Mouse (Mus musculus): Measurements from ENCODE around the gene Taf6l. TPM values are rescaled to one million over a fixed set of nuclear protein-coding genes. Genes with fewer than 3 reads are reported as not detected.

Gene Taf6l
- total and polyA plus RNA-seq, 3 experiments = 20.4 to 25.7 (median 25.5) TPM

DNA sequence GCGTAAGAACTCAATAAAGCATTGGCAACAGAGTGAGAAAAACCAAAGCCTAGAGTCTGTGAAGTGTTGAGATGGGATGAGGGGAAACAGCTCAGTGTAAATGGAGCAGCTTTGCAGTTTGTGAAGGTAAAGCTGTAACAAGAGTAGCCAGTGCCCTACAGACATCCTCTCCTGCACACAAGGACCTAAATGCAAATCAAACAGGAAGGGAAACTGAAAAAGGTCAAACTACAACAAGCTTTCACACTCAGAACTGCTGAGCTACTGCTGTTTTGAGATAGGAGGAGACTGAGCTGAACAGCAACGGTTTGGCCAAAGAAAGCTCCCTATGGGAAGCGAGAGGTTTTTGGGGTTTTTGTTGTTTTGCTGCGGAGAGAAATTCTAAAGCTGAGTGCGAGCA is 20.6 kb upstream of the Taf6l start (continued):
- TF ChIP-seq POLR2AphosphoS2 (IDR thresholded peaks at IDR 0.05; ENCODE audit: low read depth, low read length) (peak; percentile 46; the same call in 1 of the 2 replicates), SMC3 (IDR thresholded peaks at IDR 0.05; ENCODE audit: low read depth, low read length) (no peak; the same call in 1 of the 2 replicates), JUND (conservative IDR thresholded peaks at IDR 0.05; ENCODE audit: low read depth, low read length) (no peak), BHLHE40 (IDR thresholded peaks at IDR 0.05; ENCODE audit: low read depth, low read length) (peak; percentile 39; the same call in 1 of the 2 replicates), ZC3H11A (IDR thresholded peaks at IDR 0.05; ENCODE audit: low read depth, low read length) (no peak), TBP (conservative IDR thresholded peaks at IDR 0.05; ENCODE audit: low read depth, low read length) (no peak), EP300 (IDR thresholded peaks at IDR 0.05; ENCODE audit: low read length) (peak; percentile 86), E2F4 (IDR thresholded peaks at IDR 0.05; ENCODE audit: insufficient replicate concordance, low read depth, low read length) (no peak), MEF2A (IDR thresholded peaks at IDR 0.05; ENCODE audit: borderline replicate concordance, low read depth, low read length) (peak; percentile 38; the same call in 1 of the 2 replicates), MAZ (IDR thresholded peaks at IDR 0.05; ENCODE audit: low read depth, low read length) (no peak), NELFE (IDR thresholded peaks at IDR 0.05; ENCODE audit: low read depth, low read length) (no peak), POLR2A (IDR thresholded peaks at IDR 0.05; ENCODE audit: low read depth, low read length) (peak; percentile 47; the same call in 1 of the 2 replicates), UBTF (IDR thresholded peaks at IDR 0.05; ENCODE audit: low read depth, low read length) (no peak)

DNA sequence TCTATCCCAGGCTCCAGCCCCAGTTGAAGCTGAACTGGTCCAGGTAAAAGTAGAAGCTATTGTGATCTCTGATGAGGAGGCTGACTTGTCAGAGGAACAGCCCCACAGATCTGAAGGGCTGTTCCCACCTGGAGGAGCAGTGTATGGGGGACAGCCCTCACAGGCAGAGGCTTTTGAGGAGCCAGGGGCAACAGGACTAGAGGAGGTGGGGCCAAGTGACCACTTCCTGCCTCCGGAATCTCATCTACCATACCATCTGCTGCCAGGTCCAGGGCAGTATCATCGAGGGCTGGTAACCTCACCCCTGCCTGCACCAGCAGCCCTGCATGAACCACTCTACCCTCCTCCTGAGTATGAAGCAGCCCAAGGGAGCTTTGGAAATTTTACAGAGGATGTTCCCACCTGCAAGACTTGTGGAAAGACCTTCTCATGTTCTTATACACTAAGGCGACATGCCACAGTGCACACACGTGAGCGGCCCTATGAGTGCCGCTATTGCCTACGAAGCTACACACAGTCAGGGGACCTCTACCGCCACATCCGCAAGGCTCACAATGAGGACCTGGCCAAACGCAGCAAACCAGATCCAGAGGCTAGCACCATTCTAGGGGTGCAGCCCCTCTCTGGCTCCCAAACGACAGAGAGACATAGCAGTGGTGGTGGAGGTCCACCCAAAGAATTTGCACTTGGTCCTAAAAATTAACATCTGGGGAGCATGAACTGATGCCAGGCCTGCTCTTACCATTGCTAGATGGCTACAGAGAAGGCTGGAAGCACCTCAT is 17.9 kb upstream of the Taf6l start:
- in situ Hi-C loops (cut with MboI; ENCODE audit: low pct_ligation_motif_present, low pct_unique_long_range_greater_than_20kb, low sequenced_read_pairs) = no loop called here
- H3K27me3 ChIP-seq (replicated peaks) = no peaks in the 10 kb centered on the region
- peaks cover 12 to 33% of the 10 kb centered on the region in 2 experiments for H3K36me3 ChIP-seq (replicated peaks in 1 of 2; ENCODE audit: control insufficient read depth in 1 of 2, insufficient read depth in 1 of 2, low read length in 1 of 2)
- H3K27ac ChIP-seq (ENCODE audit: insufficient read depth, low read depth) = no peak overlapping the region
- no peak overlapping the region for H3K4me3 ChIP-seq (replicated peaks in 1 of 3; ENCODE audit: low read depth in 2 of 3, low read length in 2 of 3, poor library complexity in 1 of 3)
- TF ChIP-seq MXI1 (IDR thresholded peaks at IDR 0.05; ENCODE audit: low read depth, low read length) (no peak), MAX (IDR thresholded peaks at IDR 0.05; ENCODE audit: low read length) (no peak), NRF1 (IDR thresholded peaks at IDR 0.05; ENCODE audit: low read depth, low read length) (no peak), ETS1 (conservative IDR thresholded peaks at IDR 0.05; ENCODE audit: low read depth, low read length) (no peak), E2F4 (IDR thresholded peaks at IDR 0.05; ENCODE audit: insufficient replicate concordance, low read depth, low read length) (no peak), SMC3 (IDR thresholded peaks at IDR 0.05; ENCODE audit: low read depth, low read length) (no peak), UBTF (IDR thresholded peaks at IDR 0.05; ENCODE audit: low read depth, low read length) (no peak), TBP (conservative IDR thresholded peaks at IDR 0.05; ENCODE audit: low read depth, low read length) (no peak), MYC (IDR thresholded peaks at IDR 0.05; ENCODE audit: low read depth, low read length) (no peak), USF1 (IDR thresholded peaks at IDR 0.05; ENCODE audit: low read depth, low read length) (no peak), EP300 (IDR thresholded peaks at IDR 0.05; ENCODE audit: low read length) (no peak), CHD1 (IDR thresholded peaks at IDR 0.05; ENCODE audit: low read depth, low read length) (no peak), ZNF384 (IDR thresholded peaks at IDR 0.05; ENCODE audit: low read depth, low read length) (no peak), MEF2A (IDR thresholded peaks at IDR 0.05; ENCODE audit: borderline replicate concordance, low read depth, low read length) (no peak), MAZ (IDR thresholded peaks at IDR 0.05; ENCODE audit: low read depth, low read length) (no peak), SIN3A (IDR thresholded peaks at IDR 0.05; ENCODE audit: low read length) (no peak), JUN (IDR thresholded peaks at IDR 0.05; ENCODE audit: insufficient read depth, low read depth, low read length) (no peak), IRF4 (IDR thresholded peaks at IDR 0.05; ENCODE audit: low read depth, low read length) (no peak), ZKSCAN1 (IDR thresholded peaks at IDR 0.05; ENCODE audit: borderline replicate concordance, low read depth, low read length) (no peak)
- no peak overlapping the region for H3K4me2 ChIP-seq (ENCODE audit: insufficient read depth, low read depth, poor library complexity, severe bottlenecking)
- no peak overlapping the region for H3K9ac ChIP-seq (ENCODE audit: insufficient read depth, low read depth)
- no peaks in the 10 kb centered on the region for H3K9me3 ChIP-seq (replicated peaks; ENCODE audit: low read length)
- peaks cover 3% of the 10 kb centered on the region; the same call in 1 of the 2 replicates for H3K79me2 ChIP-seq (replicated peaks; ENCODE audit: control insufficient read depth, extremely low read depth, insufficient read depth, poor library complexity, severe bottlenecking)
- no peak for DNase-seq (ENCODE audit: extremely low read depth)
- dilution Hi-C loops (cut with MboI; ENCODE audit: extremely low pct_ligation_motif_present, extremely low pct_unique_long_range_greater_than_20kb, low sequenced_read_pairs) = no loop called here
- peaks cover 14 to 64% of the 10 kb centered on the region in 2 experiments for H3K4me1 ChIP-seq (ENCODE audit: control insufficient read depth in 1 of 2, insufficient read depth in 2 of 2)

All from CH12.LX (cell line).